Mouse (Mus musculus) kidney, embryonic 14.5 days (tissue): ENCODE measurements at regions not wholly inside any gene's neighbourhood (a gene's known extent, or its start where the extent isn't known, plus 50 kb on each side); places are given as distances from the start of the nearest gene placed in this dataset.

Source experiments
- ATAC-seq: fragments of 200-750 bp; cut with Nextera tagmentation; 2 replicates; pipeline ENCODE4 v1.8.0; 2017; ENCODE audit warnings: moderate number of reproducible peaks, mild to moderate bottlenecking, moderate TSS enrichment, moderate library complexity; ENCODE audit not compliant: low FRiP score, low TSS enrichment
- H3K27ac ChIP-seq: fragments of 300-500 bp; sonication (generic); 2 replicates; pipeline ENCODE4 v1.5.1; 2014; ENCODE audit warnings: low read depth, mild to moderate bottlenecking, low read length, moderate library complexity, mixed read lengths
- H3K27me3 ChIP-seq: fragments of 300-500 bp; sonication (generic); 2 replicates; pipeline ENCODE4 v1.6.1; 2014; ENCODE audit warnings: mild to moderate bottlenecking, low read length; ENCODE audit not compliant: control insufficient read depth, insufficient read depth
- H3K36me3 ChIP-seq: fragments of 300-500 bp; sonication (generic); 2 replicates; pipeline ENCODE4 v1.6.1; 2014; ENCODE audit warnings: low read length, mixed read lengths; ENCODE audit not compliant: control insufficient read depth, insufficient read depth
- H3K4me1 ChIP-seq: fragments of 300-500 bp; sonication (generic); 2 replicates; pipeline ENCODE4 v1.6.1; 2014; ENCODE audit warnings: low read length, mixed read lengths; ENCODE audit not compliant: control insufficient read depth, insufficient read depth
- H3K4me2 ChIP-seq: fragments of 300-500 bp; sonication (generic); replicated peaks from 2 replicates; pipeline ENCODE4 v1.6.1; 2014; ENCODE audit warnings: low read depth, mild to moderate bottlenecking, low read length
- H3K4me3 ChIP-seq: fragments of 300-500 bp; sonication (generic); 2 replicates; pipeline ENCODE4 v1.5.1; 2014; ENCODE audit warnings: mild to moderate bottlenecking, low read length
- H3K9ac ChIP-seq: fragments of 300-500 bp; sonication (generic); 2 replicates; pipeline ENCODE4 v1.6.1; 2014; ENCODE audit warnings: low read depth, mild to moderate bottlenecking, low read length, moderate library complexity
- H3K9me3 ChIP-seq: fragments of 300-500 bp; sonication (generic); 2 replicates; pipeline ENCODE4 v1.6.1; 2016; ENCODE audit warnings: low read length; ENCODE audit not compliant: control insufficient read depth
- WGBS: fragments of 180-500 bp; shearing (Covaris S2); extraction: QIAGEN DNeasy Blood & Tissue Kit; methylation state at CpG from one replicate; pipeline ENCODE4 v1.1.7; 2014; 5-methylcytosine and 5-hydroxymethylcytosine counted together

GRCm38 (mm10) chr11:8269171-8269570 is 395.2 kb downstream of the Tns3 start:
- 57% methylated on average over 2 of the region's 2 CpGs for WGBS

GRCm38 (mm10) chr11:8254036-8254435 is 410.3 kb downstream of the Tns3 start:
- no peak for ATAC-seq
- 73% methylated on average over 2 of the region's 2 CpGs for WGBS
- no peaks in the 10 kb centered on the region for H3K36me3 ChIP-seq
- H3K27me3 ChIP-seq = no peaks in the 10 kb centered on the region
- H3K27ac ChIP-seq = no peak overlapping the region
- no peak overlapping the region for H3K4me3 ChIP-seq
- H3K9ac ChIP-seq = no peak overlapping the region
- H3K4me1 ChIP-seq = no peaks in the 10 kb centered on the region
- H3K9me3 ChIP-seq = no peaks in the 10 kb centered on the region
- no peak overlapping the region for H3K4me2 ChIP-seq

More at GRCm38 (mm10) chr11:8269171-8269570, 395.2 kb downstream of the Tns3 start:
- no peak overlapping the region for H3K9ac ChIP-seq
- H3K4me1 ChIP-seq = no peaks in the 10 kb centered on the region
- no peaks in the 10 kb centered on the region for H3K36me3 ChIP-seq
- H3K4me3 ChIP-seq = no peak overlapping the region
- ATAC-seq = 0 out of 2 replicates have a peak, but pooled peaks have one; percentile 20
- H3K4me2 ChIP-seq = no peak overlapping the region
- H3K27me3 ChIP-seq = no peaks in the 10 kb centered on the region
- no peaks in the 10 kb centered on the region for H3K9me3 ChIP-seq
- H3K27ac ChIP-seq = no peak overlapping the region

GRCm38 (mm10) chr11:8251360-8251759 is 413.0 kb downstream of the Tns3 start:
- no peak overlapping the region for H3K9ac ChIP-seq
- H3K4me2 ChIP-seq = no peak overlapping the region
- ATAC-seq = no peak
- H3K9me3 ChIP-seq = no peaks in the 10 kb centered on the region
- no peak overlapping the region for H3K27ac ChIP-seq
- no peak overlapping the region for H3K4me3 ChIP-seq
- H3K36me3 ChIP-seq = no peaks in the 10 kb centered on the region
- H3K27me3 ChIP-seq = no peaks in the 10 kb centered on the region
- WGBS = 55% methylated on average over 2 of the region's 2 CpGs
- H3K4me1 ChIP-seq = no peaks in the 10 kb centered on the region

GRCm38 (mm10) chr11:8249468-8249867 is 414.9 kb downstream of the Tns3 start:
- no peak overlapping the region for H3K27ac ChIP-seq
- ATAC-seq = no peak
- WGBS = 15% methylated on average over 8 of the region's 8 CpGs
- no peak overlapping the region for H3K9ac ChIP-seq
- H3K36me3 ChIP-seq = no peaks in the 10 kb centered on the region
- H3K4me2 ChIP-seq = no peak overlapping the region
- no peaks in the 10 kb centered on the region for H3K4me1 ChIP-seq
- no peaks in the 10 kb centered on the region for H3K9me3 ChIP-seq
- H3K4me3 ChIP-seq = no peak overlapping the region
- no peaks in the 10 kb centered on the region for H3K27me3 ChIP-seq

- WGBS = 36% methylated on average over 5 of the region's 5 CpGs
- no peak for ATAC-seq
- no peak overlapping the region for H3K27ac ChIP-seq
These were observed 416.8 kb downstream of the Tns3 start for GRCm38 (mm10) chr11:8247535-8247934.

GRCm38 (mm10) chr11:8247024-8247423 is 417.3 kb downstream of the Tns3 start:
- WGBS = 90% methylated on average over 2 of the region's 2 CpGs

More at GRCm38 (mm10) chr11:8247535-8247934, 416.8 kb downstream of the Tns3 start:
- H3K4me1 ChIP-seq = no peaks in the 10 kb centered on the region
- no peaks in the 10 kb centered on the region for H3K36me3 ChIP-seq
- no peak overlapping the region for H3K9ac ChIP-seq
- no peaks in the 10 kb centered on the region for H3K27me3 ChIP-seq
- no peaks in the 10 kb centered on the region for H3K9me3 ChIP-seq
- no peak overlapping the region for H3K4me3 ChIP-seq
- H3K4me2 ChIP-seq = no peak overlapping the region

GRCm38 (mm10) chr11:8245408-8246003 is 418.8 kb downstream of the Tns3 start:
- no peaks in the 10 kb centered on the region for H3K4me1 ChIP-seq
- no peaks in the 10 kb centered on the region for H3K9me3 ChIP-seq
- H3K9ac ChIP-seq = no peak overlapping the region
- no peak for ATAC-seq
- no peaks in the 10 kb centered on the region for H3K36me3 ChIP-seq
- 37% methylated on average over 3 of the region's 3 CpGs for WGBS
- H3K27me3 ChIP-seq = no peaks in the 10 kb centered on the region
- no peak overlapping the region for H3K4me3 ChIP-seq
- H3K4me2 ChIP-seq = no peak overlapping the region
- H3K27ac ChIP-seq = no peak overlapping the region

More at GRCm38 (mm10) chr11:8247024-8247423, 417.3 kb downstream of the Tns3 start:
- H3K9me3 ChIP-seq = no peaks in the 10 kb centered on the region
- no peak overlapping the region for H3K4me2 ChIP-seq
- H3K4me3 ChIP-seq = no peak overlapping the region
- no peak for ATAC-seq
- no peaks in the 10 kb centered on the region for H3K36me3 ChIP-seq
- no peak overlapping the region for H3K9ac ChIP-seq
- H3K27ac ChIP-seq = no peak overlapping the region
- no peaks in the 10 kb centered on the region for H3K27me3 ChIP-seq
- H3K4me1 ChIP-seq = no peaks in the 10 kb centered on the region

- Histone ChIP-seq H3K27me3 (no peaks in the 10 kb centered on the region), H3K27ac (no peak overlapping the region), H3K4me3 (no peak overlapping the region), H3K36me3 (no peaks in the 10 kb centered on the region), H3K9me3 (0 out of 2 replicates have a peak, but pooled peaks cover 3% of the 10 kb centered on the region), H3K9ac (no peak overlapping the region), H3K4me2 (no peak overlapping the region), H3K4me1 (no peaks in the 10 kb centered on the region)
- WGBS = 78% methylated on average over 1 of the region's 1 CpGs
- ATAC-seq = no peak
These were observed 425.8 kb downstream of the Tns3 start for GRCm38 (mm10) chr11:8238498-8238897.

GRCm38 (mm10) chr11:8237556-8237955 is 426.8 kb downstream of the Tns3 start:
- Histone ChIP-seq H3K36me3 (no peaks in the 10 kb centered on the region), H3K4me2 (no peak overlapping the region), H3K27ac (no peak overlapping the region), H3K9ac (no peak overlapping the region), H3K4me1 (no peaks in the 10 kb centered on the region), H3K9me3 (0 out of 2 replicates have a peak, but pooled peaks cover 3% of the 10 kb centered on the region), H3K27me3 (no peaks in the 10 kb centered on the region), H3K4me3 (no peak overlapping the region)
- 17% methylated on average over 4 of the region's 4 CpGs for WGBS
- ATAC-seq = no peak
